Mouse (Mus musculus): ENCODE results near the gene Stat6.

- peak; percentile 13; the same call in 1 of the 2 replicates for TF ChIP-seq POLR2A (IDR thresholded peaks at IDR 0.05; ENCODE audit: borderline replicate concordance, extremely low read depth, low read depth, low read length)
- no peak for TF ChIP-seq CTCF (IDR thresholded peaks at IDR 0.05; ENCODE audit: insufficient read depth, low read length)
Measured at GRCm38 (mm10) chr10:127620406-127621190, 22.2 kb upstream of the Stat6 start, which contains the start of gene Lrp1.

Measured in lung, adult 2 months (tissue).